Comparison of ENCODE assay signal across 8 mouse cellular contexts in the genomic region with DNA sequence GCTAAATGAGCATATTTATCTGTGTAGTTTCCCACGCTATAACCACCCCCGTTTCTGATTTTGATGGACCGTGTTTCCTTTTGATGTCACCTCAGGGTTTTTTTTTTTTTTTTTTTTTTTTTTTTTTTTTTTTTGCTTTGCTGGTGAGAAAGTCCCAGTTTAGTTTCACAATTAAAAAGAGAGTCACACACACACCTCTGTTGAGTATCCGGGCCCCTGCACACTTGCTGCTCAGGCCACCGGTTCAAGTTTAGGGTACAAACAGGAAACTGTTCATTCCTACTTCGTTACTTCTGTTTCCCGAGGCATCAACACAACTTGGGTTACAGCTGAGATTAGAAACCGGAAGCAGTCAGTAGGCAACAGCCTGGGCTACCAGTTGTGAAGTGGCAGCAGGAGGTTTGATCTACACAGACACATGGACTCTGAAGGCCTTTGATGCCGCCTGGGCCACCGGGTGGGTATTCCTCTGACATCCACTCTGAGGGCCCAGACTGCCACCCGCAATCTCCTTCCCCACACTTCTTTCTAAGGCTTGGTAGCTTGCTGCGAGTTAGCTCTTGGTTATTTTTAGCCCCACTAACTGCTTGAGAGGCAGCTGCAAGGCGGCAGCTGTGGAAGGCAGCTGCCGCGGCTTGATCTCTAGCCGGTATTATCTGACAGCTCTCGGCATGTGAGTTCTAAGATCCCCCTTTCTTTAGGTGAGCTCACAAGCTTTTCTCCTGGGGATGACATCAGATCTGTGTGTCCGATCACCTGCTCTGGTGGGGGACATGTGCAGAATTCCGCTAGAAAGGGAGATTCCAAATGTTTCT. TPM values are rescaled to one million over a fixed set of nuclear protein-coding genes. Genes with fewer than 3 reads are reported as not detected.
A peak's percentile ranks its signal among the peaks of the same experiment; 100 is the strongest.
DNase-seq lines count a peak whose midpoint lies in the region; ATAC-seq lines count a peak whose summit lies in the region.

No protein-coding gene starts in this region.

- DNase-seq in 416B (ENCODE audit: low read depth) = peak; percentile 73
- DNase-seq in gastrocnemius, postnatal 14 days = peak; percentile 26
- DNase-seq in cerebellum, postnatal 36 days = no peak
- no peak for DNase-seq in adrenal gland, postnatal 4 days (ENCODE audit: low spot score in 2 of 2)
- no peak for DNase-seq in right cerebral cortex, adult 18-20 months

- H3K27ac ChIP-seq in liver, embryonic 12.5 days = no peak overlapping the region

- H3K9me3 ChIP-seq in liver, embryonic 12.5 days (replicated peaks) = no peaks in the 10 kb centered on the region

- peaks cover 10% of the 10 kb centered on the region; the same call in 1 of the 2 replicates for H3K27me3 ChIP-seq in liver, embryonic 12.5 days (replicated peaks)

- H3K36me3 ChIP-seq in liver, embryonic 12.5 days = no peaks in the 10 kb centered on the region

- ATAC-seq in CD4-positive, CD25-positive, alpha-beta regulatory T cell, adult 4 months = peak; percentile 83
- ATAC-seq in liver, embryonic 12.5 days = no peak
- peak; percentile 67 for ATAC-seq in neutrophil, adult 5-6 weeks (ENCODE audit: extremely low read depth, insufficient number of reproducible peaks, low FRiP score, poor library complexity, severe bottlenecking)

- intact Hi-C loops in gastrocnemius, postnatal 14 days (cut with DNase I; ENCODE audit: low total_unique reads) = no loop called here

- H3K4me2 ChIP-seq in liver, embryonic 12.5 days = peak overlapping the region; percentile 27

- H3K4me3 ChIP-seq in liver, embryonic 12.5 days = no peak overlapping the region

- H3K9ac ChIP-seq in liver, embryonic 12.5 days = no peak overlapping the region

- peaks cover 20% of the 10 kb centered on the region; the same call in 1 of the 2 replicates for H3K4me1 ChIP-seq in liver, embryonic 12.5 days

- 15% methylated on average over 19 of the region's 19 CpGs for WGBS in liver, embryonic 12.5 days (ENCODE audit: insufficient replicate concordance)

RNA-seq across cellular contexts. Expression of gene Cdk5r1, which starts 31.7 kb away (rescaled TPM):
- polyA plus RNA-seq in CD4-positive, CD25-positive, alpha-beta regulatory T cell, adult 4 months (2017; shearing (Covaris generic)) = under 1 TPM; 0.87 to 0.98 TPM
- 1 to 10 TPM; 1.5 to 3.0 TPM for total RNA-seq in gastrocnemius, postnatal 14 days (2021)
- polyA plus RNA-seq in liver, embryonic 12.5 days (2016; fragmentation: Nextera tagmentation; extraction: Ambion mirVana) = 0.62 and 0.75 TPM in 2 replicates
- total RNA-seq in neutrophil, adult 5-6 weeks (2017) = 4.3 and 5.8 TPM in 2 replicates
- total RNA-seq in adrenal gland, postnatal 4 days (2021) = 1 to 10 TPM; 8.0 to 9.6 TPM

Comparison
In these comparisons a context has a peak if more than half of its experiments do, and no peak if none do; other contexts are left out.
1. DNase-seq: peak in 416B (single experiment) and gastrocnemius, postnatal 14 days (single experiment); none in cerebellum, postnatal 36 days (0 of 2), adrenal gland, postnatal 4 days (0 of 2) and right cerebral cortex, adult 18-20 months (single experiment).